Mouse (Mus musculus) olfactory bulb, adult 2 months (tissue): ENCODE results near the gene Fam189b.

Source experiments
- CTCF ChIP-seq: fragments of 200-500 bp; IDR thresholded peaks from 2 replicates; pipeline ENCODE4 v1.5.1; 2012; ENCODE audit warnings: low read depth, mild to moderate bottlenecking, low read length, moderate library complexity; ENCODE audit not compliant: insufficient read depth
- POLR2A ChIP-seq: fragments of 200-500 bp; IDR thresholded peaks from 2 replicates; pipeline ENCODE4 v1.6.1; 2012; ENCODE audit warnings: mild to moderate bottlenecking, low read depth, low read length, moderate library complexity; ENCODE audit not compliant: insufficient read depth

- TF ChIP-seq POLR2A (no peak), CTCF (no peak)
Measured at GRCm38 (mm10) chr3:89231772-89232275, 48.9 kb downstream of the Fam189b start.
